Mouse (Mus musculus): Measurements from ENCODE around the gene Rin2.

GRCm38 (mm10) chr2:145827930-145828329 is 152.9 kb downstream of the Rin2 start:
- TF ChIP-seq GATA1 (IDR thresholded peaks at IDR 0.05; ENCODE audit: low read length) = no peak
- TF ChIP-seq TAL1 (IDR thresholded peaks at IDR 0.05; ENCODE audit: low read length) = no peak
